Mouse (Mus musculus) brain, embryonic 14.5 days (tissue): ENCODE results near the gene Olfr1373.

Experiments used
- CTCF ChIP-seq: fragments of 200-500 bp; IDR thresholded peaks from 2 replicates; pipeline ENCODE4 v1.5.1; 2012; ENCODE audit warnings: inconsistent platforms, mild to moderate bottlenecking, moderate library complexity, borderline replicate concordance; ENCODE audit not compliant: insufficient read depth, insufficient read length; ENCODE audit errors: extremely low read depth
- POLR2A ChIP-seq: fragments of 200-500 bp; IDR thresholded peaks from 2 replicates; pipeline ENCODE4 v1.6.1; 2012; ENCODE audit warnings: mild to moderate bottlenecking, inconsistent platforms, borderline replicate concordance; ENCODE audit not compliant: poor library complexity, insufficient read depth, insufficient read length, severe bottlenecking; ENCODE audit errors: extremely low read depth

GRCm38 (mm10) chr11:52129171-52129570, 16.2 kb downstream of the Olfr1373 start:
- TF ChIP-seq CTCF (no peak), POLR2A (no peak)
